Mouse (Mus musculus): ENCODE results near the gene Tab1. TPM values are rescaled to one million over a fixed set of nuclear protein-coding genes. Genes with fewer than 3 reads are reported as not detected.

The Tab1 gene
- polyA plus RNA-seq, 2 experiments, result 34.6 to 43.1 TPM

DNA sequence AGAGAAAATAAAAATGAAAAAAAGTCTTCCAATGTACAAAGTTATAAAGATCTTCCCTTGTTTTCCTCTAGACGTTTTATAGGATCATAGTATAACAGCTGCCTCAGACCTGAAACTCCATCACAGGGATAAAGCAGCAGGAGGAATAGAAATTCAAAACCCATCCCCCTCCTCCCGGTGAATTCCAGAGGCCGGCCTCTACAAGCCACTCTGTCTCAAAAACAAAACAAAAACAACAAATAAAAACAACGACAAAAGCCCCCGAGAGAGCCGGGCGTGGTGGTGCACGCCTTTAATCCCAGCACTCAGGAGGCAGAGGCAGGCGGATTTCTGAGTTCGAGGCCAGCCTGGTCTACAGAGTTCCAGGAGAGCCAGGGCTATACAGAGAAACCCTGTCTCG, 42.8 kb upstream of the Tab1 start:
- peak overlapping the region; percentile 97; the same call in 1 of the 2 replicates for H3K4me2 ChIP-seq (replicated peaks; ENCODE audit: low read depth, low read length, severe bottlenecking)
- no peak for ATAC-seq (ENCODE audit: low FRiP score, low read depth)
- DNase-seq (ENCODE audit: low spot score), result no peak
- no peak overlapping the region for H3K27ac ChIP-seq (replicated peaks; ENCODE audit: low read depth, low read length)
- H3K9me3 ChIP-seq (ENCODE audit: control insufficient read depth, low read length), result no peaks in the 10 kb centered on the region
- TF ChIP-seq POLR2A (IDR thresholded peaks at IDR 0.05; ENCODE audit: borderline replicate concordance, extremely low read depth, insufficient read depth, insufficient read length), result no peak
- peaks cover 6% of the 10 kb centered on the region for H3K4me1 ChIP-seq (ENCODE audit: control insufficient read depth, insufficient read depth, low read length)
- no peaks in the 10 kb centered on the region for H3K36me3 ChIP-seq (ENCODE audit: control insufficient read depth, insufficient read depth, low read length)
- H3K27me3 ChIP-seq (ENCODE audit: control insufficient read depth, insufficient read depth, low read length), result peaks cover 28% of the 10 kb centered on the region
- 67% methylated on average over 11 of the region's 11 CpGs for WGBS
- no peak overlapping the region for H3K4me3 ChIP-seq (replicated peaks; ENCODE audit: low read length)
- H3K9ac ChIP-seq (ENCODE audit: low read depth, low read length, severe bottlenecking), result no peak overlapping the region

GRCm38 (mm10) chr15:80090741-80091120, 42.2 kb upstream of the Tab1 start:
- DNase-seq (ENCODE audit: low spot score) (no peak), ATAC-seq (ENCODE audit: low FRiP score, low read depth) (no peak)
- peak overlapping the region; percentile 63 for H3K4me3 ChIP-seq (replicated peaks; ENCODE audit: low read length)
- H3K27me3 ChIP-seq (ENCODE audit: control insufficient read depth, insufficient read depth, low read length), result peaks cover 28% of the 10 kb centered on the region
- no peaks in the 10 kb centered on the region for H3K36me3 ChIP-seq (ENCODE audit: control insufficient read depth, insufficient read depth, low read length)
- TF ChIP-seq POLR2A (IDR thresholded peaks at IDR 0.05; ENCODE audit: borderline replicate concordance, extremely low read depth, insufficient read depth, insufficient read length), result no peak
- no peaks in the 10 kb centered on the region for H3K9me3 ChIP-seq (ENCODE audit: control insufficient read depth, low read length)
- H3K27ac ChIP-seq (replicated peaks; ENCODE audit: low read depth, low read length), result no peak overlapping the region
- WGBS, result 1% methylated on average over 17 of the region's 17 CpGs
- peaks cover 6% of the 10 kb centered on the region for H3K4me1 ChIP-seq (ENCODE audit: control insufficient read depth, insufficient read depth, low read length)
- peak overlapping the region; percentile 97 for H3K4me2 ChIP-seq (replicated peaks; ENCODE audit: low read depth, low read length, severe bottlenecking)
- H3K9ac ChIP-seq (ENCODE audit: low read depth, low read length, severe bottlenecking), result peak overlapping the region; percentile 56

GRCm38 (mm10) chr15:80091121-80091955, 41.6 kb upstream of the Tab1 start, which contains the start of the genes Syngr1 and Rpl3:
TSS of gene Syngr1 (plus strand) at chr15:80091334.
TSS of gene Rpl3 (minus strand) at chr15:80091868.
- H3K36me3 ChIP-seq (ENCODE audit: control insufficient read depth, insufficient read depth, low read length), result no peaks in the 10 kb centered on the region
- peaks cover 6% of the 10 kb centered on the region for H3K4me1 ChIP-seq (ENCODE audit: control insufficient read depth, insufficient read depth, low read length)
- H3K27ac ChIP-seq (replicated peaks; ENCODE audit: low read depth, low read length), result no peak within 1 kb of the TSS
- ATAC-seq (ENCODE audit: low FRiP score, low read depth) (peak; percentile 45), DNase-seq (ENCODE audit: low spot score) (peak; percentile 43)
- no peak for TF ChIP-seq POLR2A (IDR thresholded peaks at IDR 0.05; ENCODE audit: borderline replicate concordance, extremely low read depth, insufficient read depth, insufficient read length)
- peaks cover 28% of the 10 kb centered on the region for H3K27me3 ChIP-seq (ENCODE audit: control insufficient read depth, insufficient read depth, low read length)
- WGBS, result 2% methylated on average over 74 of the region's 86 CpGs
- H3K9ac ChIP-seq (ENCODE audit: low read depth, low read length, severe bottlenecking), result peak within 1 kb of the TSS; percentile 56
- peak within 1 kb of the TSS; percentile 97 for H3K4me2 ChIP-seq (replicated peaks; ENCODE audit: low read depth, low read length, severe bottlenecking)
- no peaks in the 10 kb centered on the region for H3K9me3 ChIP-seq (ENCODE audit: control insufficient read depth, low read length)
- H3K4me3 ChIP-seq (replicated peaks; ENCODE audit: low read length), result peak within 1 kb of the TSS; percentile 63

GRCm38 (mm10) chr15:80092041-80092441, 40.9 kb upstream of the Tab1 start:
- ATAC-seq (ENCODE audit: low FRiP score, low read depth) (no peak), DNase-seq (ENCODE audit: low spot score) (no peak)
- Histone ChIP-seq H3K4me2 (replicated peaks; ENCODE audit: low read depth, low read length, severe bottlenecking) (peak overlapping the region; percentile 97), H3K27ac (replicated peaks; ENCODE audit: low read depth, low read length) (no peak overlapping the region), H3K4me3 (replicated peaks; ENCODE audit: low read length) (peak overlapping the region; percentile 63), H3K9ac (ENCODE audit: low read depth, low read length, severe bottlenecking) (no peak overlapping the region), H3K9me3 (ENCODE audit: control insufficient read depth, low read length) (no peaks in the 10 kb centered on the region), H3K36me3 (ENCODE audit: control insufficient read depth, insufficient read depth, low read length) (no peaks in the 10 kb centered on the region), H3K27me3 (ENCODE audit: control insufficient read depth, insufficient read depth, low read length) (peaks cover 28% of the 10 kb centered on the region), H3K4me1 (ENCODE audit: control insufficient read depth, insufficient read depth, low read length) (peaks cover 7% of the 10 kb centered on the region)
- no peak for TF ChIP-seq POLR2A (IDR thresholded peaks at IDR 0.05; ENCODE audit: borderline replicate concordance, extremely low read depth, insufficient read depth, insufficient read length)
- 9% methylated on average over 7 of the region's 7 CpGs for WGBS

DNA sequence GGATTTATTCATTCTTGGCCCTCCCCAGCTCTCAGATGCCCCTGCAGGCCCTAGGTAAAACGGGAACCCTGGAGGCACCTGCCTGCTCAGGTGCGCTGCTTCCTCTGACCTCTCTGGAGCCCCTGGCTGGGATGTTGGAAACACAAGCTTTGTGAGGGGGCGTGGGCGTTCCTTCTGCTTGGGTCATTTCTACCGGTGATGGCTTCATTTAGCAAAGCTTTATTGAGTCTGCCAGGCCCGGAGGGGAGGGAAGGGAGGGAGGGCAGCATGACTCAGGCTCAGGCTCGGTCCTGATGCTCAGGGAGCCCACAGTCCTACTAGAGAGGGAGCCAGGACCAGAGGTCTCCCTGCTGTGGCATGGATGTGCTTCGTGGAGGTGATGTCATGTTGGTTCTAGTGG, 40.3 kb upstream of the Tab1 start:
- WGBS, result 13% methylated on average over 8 of the region's 8 CpGs
- TF ChIP-seq POLR2A (IDR thresholded peaks at IDR 0.05; ENCODE audit: borderline replicate concordance, extremely low read depth, insufficient read depth, insufficient read length), result no peak

More for the DNA sequence above, 40.3 kb upstream of the Tab1 start:
- H3K4me3 ChIP-seq (replicated peaks; ENCODE audit: low read length), result no peak overlapping the region
- H3K27me3 ChIP-seq (ENCODE audit: control insufficient read depth, insufficient read depth, low read length), result peaks cover 28% of the 10 kb centered on the region
- no peak overlapping the region for H3K9ac ChIP-seq (ENCODE audit: low read depth, low read length, severe bottlenecking)
- no peaks in the 10 kb centered on the region for H3K36me3 ChIP-seq (ENCODE audit: control insufficient read depth, insufficient read depth, low read length)
- peaks cover 12% of the 10 kb centered on the region for H3K4me1 ChIP-seq (ENCODE audit: control insufficient read depth, insufficient read depth, low read length)
- H3K9me3 ChIP-seq (ENCODE audit: control insufficient read depth, low read length), result no peaks in the 10 kb centered on the region
- no peak overlapping the region for H3K27ac ChIP-seq (replicated peaks; ENCODE audit: low read depth, low read length)
- DNase-seq (ENCODE audit: low spot score), result no peak
- H3K4me2 ChIP-seq (replicated peaks; ENCODE audit: low read depth, low read length, severe bottlenecking), result no peak overlapping the region
- no peak for ATAC-seq (ENCODE audit: low FRiP score, low read depth)

All from limb, embryonic 14.5 days (tissue).